Mouse (Mus musculus) erythroblast, embryonic 14.5 days (primary cell): ENCODE measurements around the gene Ckap5.

Source experiments
- GATA1 ChIP-seq: IDR thresholded peaks from 2 replicates; pipeline ENCODE4 v1.6.1; 2012; ENCODE audit warnings: low read length, inconsistent platforms, mixed read lengths
- TAL1 ChIP-seq: IDR thresholded peaks from 3 replicates; pipeline ENCODE4 v1.6.1; 2012; ENCODE audit warnings: low read length, inconsistent platforms, mixed read lengths

DNA sequence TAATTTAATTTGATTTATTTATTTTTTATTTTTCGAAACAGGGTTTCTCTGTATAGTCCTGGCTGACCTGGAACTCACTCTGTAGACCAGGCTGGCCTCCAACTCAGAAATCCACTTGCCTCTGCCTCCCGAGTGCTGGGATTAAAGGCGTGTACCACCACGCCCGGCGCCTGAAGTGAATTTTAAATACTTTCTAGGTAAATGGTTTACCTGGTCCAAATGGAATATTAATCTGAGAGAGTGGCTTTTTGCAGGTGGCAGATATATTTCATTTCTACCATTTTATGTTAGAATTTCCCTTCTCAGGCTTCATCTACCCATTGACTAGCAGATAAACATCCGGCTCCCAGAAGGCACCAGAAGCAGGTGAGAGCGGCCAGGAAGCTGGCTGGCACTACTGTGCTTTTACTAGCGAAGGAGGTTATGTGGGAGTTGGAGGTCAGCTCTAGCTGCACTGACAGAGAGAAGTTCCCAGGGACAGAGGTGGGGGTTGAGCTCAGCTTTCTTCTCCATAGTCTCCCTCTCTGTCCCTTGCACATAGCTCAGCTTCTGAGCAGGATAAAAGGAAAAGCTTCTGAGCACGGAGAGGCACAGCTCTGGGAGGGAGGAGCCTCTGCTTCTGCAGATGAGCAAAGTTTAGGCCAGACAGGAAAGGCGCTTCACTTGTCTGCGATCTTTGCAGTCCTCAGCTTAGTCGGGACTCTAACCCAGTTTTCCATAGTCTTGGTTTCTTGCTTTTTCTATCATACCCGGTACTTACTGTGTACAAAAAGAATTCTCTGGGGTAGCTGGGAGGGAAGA lies 125.1 kb downstream of the Ckap5 start:
- no peak for TF ChIP-seq GATA1
- no peak for TF ChIP-seq TAL1
